Mouse (Mus musculus): ENCODE data around the gene Acbd4. TPM values are rescaled to one million over a fixed set of nuclear protein-coding genes. Genes with fewer than 3 reads are reported as not detected.

Gene Acbd4
- polyA plus RNA-seq, 1 experiment: 40.7 TPM

DNA sequence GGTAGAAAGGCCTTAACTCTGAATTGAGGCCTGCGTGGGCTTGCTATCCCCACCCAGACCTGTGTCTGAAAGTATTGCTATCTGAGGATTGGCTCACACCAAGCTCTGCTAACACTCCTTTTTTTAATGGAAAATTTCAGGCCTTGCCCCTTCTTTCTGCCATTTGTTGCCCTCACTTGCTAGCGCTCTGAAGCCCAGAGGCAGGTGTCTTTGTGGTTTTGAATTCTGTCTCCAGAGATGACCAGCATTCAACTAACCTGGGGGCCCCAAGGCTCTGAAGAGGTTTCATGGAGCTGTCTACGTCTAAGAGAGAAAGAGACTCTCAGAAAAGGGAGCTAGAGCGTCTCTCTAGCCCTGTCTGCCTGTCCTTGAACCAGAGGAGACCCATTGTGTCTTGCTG lies 33.2 kb upstream of the Acbd4 start:
- Histone ChIP-seq H3K27ac (ENCODE audit: insufficient read depth, low read length) (no peak overlapping the region), H3K4me1 (ENCODE audit: control insufficient read depth, insufficient read depth, low read length) (no peaks in the 10 kb centered on the region), H3K4me3 (ENCODE audit: insufficient read depth, low read length) (no peak overlapping the region)
- TF ChIP-seq CTCF (IDR thresholded peaks at IDR 0.05; ENCODE audit: extremely low read depth, insufficient read depth, low read length): no peak
- TF ChIP-seq POLR2A (IDR thresholded peaks at IDR 0.05; ENCODE audit: extremely low read depth, insufficient read depth, low read length): no peak

DNA sequence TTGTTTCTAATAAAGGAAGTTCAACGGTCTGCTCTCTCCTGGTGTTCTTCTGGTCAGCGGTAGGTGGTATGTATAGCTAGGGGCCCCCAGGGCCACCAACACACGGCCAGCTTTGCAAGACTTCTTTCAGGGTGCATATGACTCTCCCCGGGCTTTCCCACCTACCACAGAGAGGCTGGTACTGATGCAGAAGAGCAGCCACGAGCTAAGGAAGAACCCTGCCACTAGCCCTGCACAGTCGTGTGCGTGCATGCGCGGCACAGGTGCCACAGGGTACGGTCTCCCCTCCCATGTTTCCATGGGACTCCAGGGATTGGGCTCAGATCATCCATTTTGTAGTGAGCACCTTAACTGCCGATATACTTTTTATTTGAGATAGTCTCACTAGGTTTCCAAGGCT lies 32.6 kb upstream of the Acbd4 start:
- TF ChIP-seq POLR2A (IDR thresholded peaks at IDR 0.05; ENCODE audit: extremely low read depth, insufficient read depth, low read length) (no peak), CTCF (IDR thresholded peaks at IDR 0.05; ENCODE audit: extremely low read depth, insufficient read depth, low read length) (no peak)
- Histone ChIP-seq H3K4me3 (ENCODE audit: insufficient read depth, low read length) (no peak overlapping the region), H3K27ac (ENCODE audit: insufficient read depth, low read length) (no peak overlapping the region), H3K4me1 (ENCODE audit: control insufficient read depth, insufficient read depth, low read length) (no peaks in the 10 kb centered on the region)

DNA sequence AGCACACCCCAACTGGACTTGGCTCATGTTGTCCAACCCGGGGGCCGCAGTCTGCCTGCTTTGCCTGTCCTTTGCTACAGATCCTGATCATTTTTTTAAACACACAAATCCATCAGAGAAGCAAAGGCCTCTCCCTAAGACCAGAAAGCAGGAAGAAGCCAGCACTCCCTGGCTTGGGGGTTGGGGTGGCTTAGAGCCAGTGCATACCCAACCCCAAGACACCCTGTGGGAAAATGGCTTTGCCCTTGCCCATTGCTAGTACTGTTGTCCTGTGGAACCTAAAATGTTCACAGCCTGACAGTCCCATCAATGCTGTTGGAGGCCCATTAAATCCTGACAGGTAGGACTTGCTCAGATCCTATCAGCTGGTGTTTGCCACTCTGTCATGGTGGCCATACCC lies 31.8 kb upstream of the Acbd4 start:
- TF ChIP-seq CTCF (IDR thresholded peaks at IDR 0.05; ENCODE audit: extremely low read depth, insufficient read depth, low read length): no peak
- TF ChIP-seq POLR2A (IDR thresholded peaks at IDR 0.05; ENCODE audit: extremely low read depth, insufficient read depth, low read length): no peak
- no peak overlapping the region for H3K4me3 ChIP-seq (ENCODE audit: insufficient read depth, low read length)
- H3K27ac ChIP-seq (ENCODE audit: insufficient read depth, low read length): no peak overlapping the region
- no peaks in the 10 kb centered on the region for H3K4me1 ChIP-seq (ENCODE audit: control insufficient read depth, insufficient read depth, low read length)

DNA sequence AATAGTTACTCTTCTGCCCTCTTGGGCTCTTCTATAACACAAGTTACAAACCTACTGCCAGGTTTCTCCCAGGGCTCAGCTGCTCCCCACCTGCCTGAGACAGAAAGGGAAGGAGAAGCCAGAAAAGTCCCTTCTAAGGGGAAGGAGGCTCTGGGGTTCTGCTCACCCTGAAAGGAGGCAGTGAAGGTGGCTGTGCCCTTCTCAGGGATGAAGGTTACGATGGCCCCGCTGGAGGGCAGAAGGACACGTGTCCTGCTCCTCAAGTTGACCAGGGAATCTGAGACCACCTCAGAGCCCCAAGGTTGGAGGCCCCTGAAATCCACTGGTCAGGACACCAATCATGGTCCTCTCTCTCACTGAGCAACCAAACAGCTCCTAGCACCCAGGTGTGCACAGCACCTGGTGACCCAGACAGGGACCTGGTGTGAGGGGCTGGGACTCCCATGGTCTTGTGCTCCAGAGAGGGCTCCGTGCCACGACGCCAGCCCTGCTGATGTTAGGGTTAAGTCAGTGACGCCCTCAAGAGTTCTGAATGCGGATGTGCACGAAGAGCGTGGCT lies 31.1 kb upstream of the Acbd4 start:
- Histone ChIP-seq H3K4me1 (ENCODE audit: control insufficient read depth, insufficient read depth, low read length) (no peaks in the 10 kb centered on the region; the same call in 1 of the 2 replicates), H3K27ac (ENCODE audit: insufficient read depth, low read length) (no peak overlapping the region), H3K4me3 (ENCODE audit: insufficient read depth, low read length) (no peak overlapping the region)
- TF ChIP-seq POLR2A (IDR thresholded peaks at IDR 0.05; ENCODE audit: extremely low read depth, insufficient read depth, low read length): no peak
- no peak for TF ChIP-seq CTCF (IDR thresholded peaks at IDR 0.05; ENCODE audit: extremely low read depth, insufficient read depth, low read length)

DNA sequence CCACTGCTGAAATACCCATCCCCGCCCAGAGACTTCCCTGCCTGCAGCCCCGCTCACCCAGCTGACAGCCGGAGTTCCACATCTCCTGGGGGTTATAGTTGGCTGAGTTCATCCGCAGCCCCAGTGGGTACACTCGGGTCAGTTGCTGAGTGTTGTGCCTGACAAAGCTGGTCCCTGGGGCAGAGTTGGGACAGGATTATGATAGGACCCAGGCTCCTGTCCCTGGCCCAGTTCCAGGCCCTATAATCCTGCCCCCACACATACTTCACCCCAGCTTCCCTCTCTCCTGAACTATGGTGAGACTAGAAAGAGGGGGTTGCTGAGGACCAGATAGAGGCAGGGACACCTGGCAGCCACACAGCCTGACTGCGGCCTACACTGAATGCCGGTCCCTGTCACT lies 27.8 kb upstream of the Acbd4 start:
- TF ChIP-seq POLR2A (IDR thresholded peaks at IDR 0.05; ENCODE audit: extremely low read depth, insufficient read depth, low read length) (no peak), CTCF (IDR thresholded peaks at IDR 0.05; ENCODE audit: extremely low read depth, insufficient read depth, low read length) (no peak)
- no peak overlapping the region for H3K4me3 ChIP-seq (ENCODE audit: insufficient read depth, low read length)
- H3K27ac ChIP-seq (ENCODE audit: insufficient read depth, low read length): no peak overlapping the region
- no peaks in the 10 kb centered on the region; the same call in 1 of the 2 replicates for H3K4me1 ChIP-seq (ENCODE audit: control insufficient read depth, insufficient read depth, low read length)

DNA sequence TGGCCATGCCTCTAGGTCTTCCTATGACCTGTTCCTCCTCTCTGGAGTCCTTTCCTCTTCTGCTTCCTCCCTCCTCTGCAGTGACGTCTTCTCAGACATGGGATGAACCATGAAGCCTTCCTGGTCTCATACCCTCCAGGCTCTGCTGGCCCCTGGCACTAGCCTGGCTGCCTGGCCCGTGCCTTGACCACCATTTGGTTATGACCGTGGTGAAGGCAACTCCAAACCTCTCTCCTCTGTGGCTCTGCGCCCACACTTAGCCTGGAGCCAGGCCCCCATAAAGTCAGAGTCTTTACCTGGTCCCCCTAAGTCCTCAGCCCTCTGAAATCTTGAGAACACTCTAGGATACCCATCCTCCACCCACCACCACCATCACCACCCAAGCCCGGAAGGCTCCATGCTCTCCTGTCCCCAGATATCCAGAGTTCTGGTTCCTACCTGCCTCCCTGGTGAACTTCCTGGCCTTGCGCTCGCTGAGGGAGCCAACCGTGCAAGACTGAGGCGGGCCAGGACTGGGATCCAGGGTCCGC lies 27.3 kb upstream of the Acbd4 start:
- Histone ChIP-seq H3K27ac (ENCODE audit: insufficient read depth, low read length) (no peak overlapping the region), H3K4me3 (ENCODE audit: insufficient read depth, low read length) (no peak overlapping the region), H3K4me1 (ENCODE audit: control insufficient read depth, insufficient read depth, low read length) (no peaks in the 10 kb centered on the region; the same call in 1 of the 2 replicates)
- TF ChIP-seq POLR2A (IDR thresholded peaks at IDR 0.05; ENCODE audit: extremely low read depth, insufficient read depth, low read length) (no peak), CTCF (IDR thresholded peaks at IDR 0.05; ENCODE audit: extremely low read depth, insufficient read depth, low read length) (no peak)

DNA sequence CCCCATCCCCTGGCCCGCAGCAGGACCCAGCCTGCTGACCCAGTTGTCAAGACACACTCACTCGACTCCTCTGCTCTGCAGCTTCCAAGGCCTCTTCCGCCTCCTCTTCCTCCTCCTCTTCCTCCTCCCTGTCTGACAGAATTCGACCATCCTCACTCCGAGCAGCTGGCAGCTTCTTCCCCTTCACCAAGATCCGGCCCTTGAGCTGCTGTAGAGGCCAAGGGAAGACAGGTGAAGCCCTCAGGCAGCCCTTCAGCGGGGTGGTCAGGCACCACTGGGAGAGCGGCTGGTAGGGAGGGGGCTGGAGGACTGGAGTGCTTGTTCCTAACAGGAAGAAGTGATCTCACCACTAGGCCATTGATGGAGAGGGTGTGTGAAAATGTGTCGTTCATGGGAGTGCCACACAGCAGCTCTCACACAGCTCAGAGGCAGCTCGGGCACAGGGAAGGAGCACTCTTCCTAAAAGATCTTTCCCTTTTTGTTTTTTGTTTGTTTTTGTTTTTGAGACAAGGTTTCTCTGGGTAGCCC lies 26.6 kb upstream of the Acbd4 start:
- no peak overlapping the region for H3K4me3 ChIP-seq (ENCODE audit: insufficient read depth, low read length)
- H3K27ac ChIP-seq (ENCODE audit: insufficient read depth, low read length): no peak overlapping the region
- H3K4me1 ChIP-seq (ENCODE audit: control insufficient read depth, insufficient read depth, low read length): no peaks in the 10 kb centered on the region; the same call in 1 of the 2 replicates
- TF ChIP-seq CTCF (IDR thresholded peaks at IDR 0.05; ENCODE audit: extremely low read depth, insufficient read depth, low read length) (no peak), POLR2A (IDR thresholded peaks at IDR 0.05; ENCODE audit: extremely low read depth, insufficient read depth, low read length) (no peak)

DNA sequence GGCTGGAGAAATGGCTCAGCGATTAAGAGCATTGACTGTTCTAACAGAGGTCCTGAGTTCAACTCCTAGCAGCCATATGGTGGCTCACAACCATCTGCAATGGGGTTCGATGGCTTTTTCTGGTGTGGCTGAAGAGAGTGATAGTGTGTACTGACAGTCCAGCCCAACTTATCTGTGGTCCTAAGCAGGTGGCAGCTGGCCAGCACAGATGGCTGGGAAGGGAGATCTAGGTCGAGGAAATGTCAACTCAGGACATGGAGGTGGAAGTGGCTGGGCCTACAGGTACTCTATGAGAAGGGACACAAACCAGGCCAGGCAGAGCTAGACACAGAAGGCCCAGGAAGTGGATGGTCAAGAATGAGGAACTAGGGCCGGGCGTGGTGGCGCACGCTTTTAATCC lies 25.5 kb upstream of the Acbd4 start:
- Histone ChIP-seq H3K4me1 (ENCODE audit: control insufficient read depth, insufficient read depth, low read length) (no peaks in the 10 kb centered on the region; the same call in 1 of the 2 replicates), H3K27ac (ENCODE audit: insufficient read depth, low read length) (no peak overlapping the region)
- TF ChIP-seq POLR2A (IDR thresholded peaks at IDR 0.05; ENCODE audit: extremely low read depth, insufficient read depth, low read length) (no peak), CTCF (IDR thresholded peaks at IDR 0.05; ENCODE audit: extremely low read depth, insufficient read depth, low read length) (no peak)

DNA sequence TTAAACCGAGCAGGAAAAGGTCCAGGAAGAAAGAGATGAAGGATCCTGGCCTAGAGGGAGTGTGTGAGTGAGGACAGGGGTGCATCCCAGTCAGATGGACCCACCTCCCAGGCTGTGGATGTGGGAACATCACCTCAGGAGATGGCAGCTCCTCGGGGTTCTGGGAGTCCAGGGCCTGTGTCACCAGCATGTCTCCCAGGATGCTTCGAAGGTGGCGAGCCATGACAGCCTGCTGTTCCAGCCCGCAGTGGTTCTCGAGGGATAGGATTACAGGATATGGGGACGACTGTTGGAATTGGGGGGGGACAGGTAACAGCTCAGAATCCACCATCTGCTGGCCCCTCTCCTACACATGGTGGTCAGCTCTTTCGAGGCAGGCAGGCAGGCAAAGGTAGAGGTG lies 24.9 kb upstream of the Acbd4 start:
- no peak for TF ChIP-seq CTCF (IDR thresholded peaks at IDR 0.05; ENCODE audit: extremely low read depth, insufficient read depth, low read length)
- no peak for TF ChIP-seq POLR2A (IDR thresholded peaks at IDR 0.05; ENCODE audit: extremely low read depth, insufficient read depth, low read length)
- no peaks in the 10 kb centered on the region; the same call in 1 of the 2 replicates for H3K4me1 ChIP-seq (ENCODE audit: control insufficient read depth, insufficient read depth, low read length)
- H3K27ac ChIP-seq (ENCODE audit: insufficient read depth, low read length): no peak overlapping the region
- no peak overlapping the region for H3K4me3 ChIP-seq (ENCODE audit: insufficient read depth, low read length)

More for the DNA sequence above, 25.5 kb upstream of the Acbd4 start:
- H3K4me3 ChIP-seq (ENCODE audit: insufficient read depth, low read length): no peak overlapping the region

DNA sequence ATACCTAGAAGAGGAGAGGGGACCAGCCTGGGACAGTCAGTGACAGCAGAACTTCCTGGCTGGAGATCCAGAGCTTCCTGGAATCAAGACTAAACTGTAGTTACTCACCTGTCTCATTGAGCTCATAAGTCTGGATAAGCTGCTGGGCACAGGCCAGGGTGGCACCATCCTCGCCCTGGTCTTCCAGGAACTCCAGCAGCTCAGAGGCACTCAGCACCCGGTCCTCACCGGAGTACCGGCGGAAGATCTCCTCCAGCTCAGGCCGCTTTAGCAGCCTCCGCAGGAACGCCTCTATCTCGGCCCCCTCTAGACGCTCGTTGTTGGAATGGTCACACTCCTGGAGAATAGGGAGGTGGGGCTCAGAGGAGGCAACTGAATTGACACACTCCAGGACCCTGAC lies 23.4 kb upstream of the Acbd4 start:
- TF ChIP-seq CTCF (IDR thresholded peaks at IDR 0.05; ENCODE audit: extremely low read depth, insufficient read depth, low read length) (no peak), POLR2A (IDR thresholded peaks at IDR 0.05; ENCODE audit: extremely low read depth, insufficient read depth, low read length) (no peak)
- no peak overlapping the region for H3K27ac ChIP-seq (ENCODE audit: insufficient read depth, low read length)
- no peak overlapping the region for H3K4me3 ChIP-seq (ENCODE audit: insufficient read depth, low read length)
- H3K4me1 ChIP-seq (ENCODE audit: control insufficient read depth, insufficient read depth, low read length): no peaks in the 10 kb centered on the region; the same call in 1 of the 2 replicates
